Mouse (Mus musculus): ENCODE data around the gene Slf1.

Gene Slf1

DNA sequence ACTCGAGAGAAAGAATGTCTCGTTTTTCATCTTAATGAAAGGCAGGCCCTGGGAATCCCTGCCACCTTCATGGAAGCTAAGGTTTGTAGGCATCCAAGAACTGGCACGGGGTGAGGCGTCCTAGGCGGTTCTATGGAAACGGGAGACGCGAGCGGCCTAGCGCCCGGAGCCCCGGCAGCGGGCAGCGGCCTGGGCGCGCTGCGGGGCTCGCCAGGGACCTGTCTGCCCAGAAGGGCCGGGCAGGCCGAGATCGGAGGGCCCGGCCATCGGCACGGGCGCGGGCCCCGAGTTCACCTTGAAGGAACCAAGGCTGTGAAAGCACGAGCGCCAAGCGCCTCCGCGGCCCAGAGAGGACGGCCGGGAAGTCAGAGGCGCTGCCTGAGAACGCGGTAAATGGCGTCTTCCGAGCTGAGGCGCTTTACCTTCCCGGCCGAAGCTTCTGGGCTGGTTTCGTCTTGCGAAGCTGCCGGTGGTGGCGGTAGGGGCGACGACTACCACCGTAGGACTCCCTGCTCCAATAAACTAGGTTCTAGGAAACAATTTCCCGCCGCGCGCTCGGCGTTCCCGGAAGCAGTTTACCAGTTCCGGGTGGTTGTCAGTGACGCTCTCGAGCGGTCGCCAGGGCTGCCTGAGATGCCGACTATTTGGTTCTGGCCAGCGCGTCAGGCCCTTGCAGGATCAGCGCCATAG is at the start of gene Slf1, which contains the start of gene 2210408I21Rik:
TSS of gene Slf1 (minus strand) at position 543 of the 690 bp plus-strand sequence.
TSS of gene 2210408I21Rik (plus strand) at position 610 of the 690 bp plus-strand sequence.
- ATAC-seq (ENCODE audit: low TSS enrichment), result peak; percentile 99

DNA sequence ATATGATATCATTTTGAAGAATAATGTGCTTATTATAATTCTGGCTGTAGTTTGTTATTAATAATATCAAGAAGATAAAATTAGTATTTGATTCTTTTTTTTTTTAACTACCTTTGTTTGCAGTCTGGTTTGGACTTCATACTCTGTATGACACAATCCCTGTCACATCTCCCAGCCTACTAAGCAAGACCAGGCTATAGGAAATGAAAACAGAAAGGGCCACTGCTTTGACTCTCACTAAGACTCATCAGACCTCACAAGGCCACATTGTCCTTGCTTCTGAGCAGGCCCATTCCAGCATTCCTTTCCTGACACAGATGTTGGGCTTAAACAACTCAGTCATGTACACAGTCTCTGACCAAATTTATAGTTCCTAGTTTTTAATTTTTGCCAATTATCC is 42.7 kb upstream of the Slf1 start:
- no peak for ATAC-seq (ENCODE audit: low TSS enrichment)

DNA sequence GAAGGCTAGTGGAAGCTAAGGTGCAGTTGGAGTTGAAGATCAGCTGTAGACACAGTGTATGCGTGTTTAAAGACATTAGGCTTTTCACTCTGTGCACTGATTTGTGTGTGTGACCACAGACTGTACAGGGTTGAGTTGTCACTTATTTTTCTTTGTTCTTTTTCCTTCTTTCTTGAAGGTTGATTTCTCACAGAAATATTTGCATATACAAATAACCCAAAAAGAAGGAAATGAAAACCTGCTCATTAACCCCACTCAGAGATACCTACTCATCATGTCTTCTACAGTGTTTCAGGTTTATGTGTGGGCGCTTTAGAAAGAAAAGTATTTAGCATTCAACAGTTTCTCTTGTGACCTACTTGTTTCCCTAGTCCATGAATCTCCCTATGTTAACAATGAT is 5.6 kb upstream of the Slf1 start:
- ATAC-seq (ENCODE audit: low TSS enrichment), result no peak

DNA sequence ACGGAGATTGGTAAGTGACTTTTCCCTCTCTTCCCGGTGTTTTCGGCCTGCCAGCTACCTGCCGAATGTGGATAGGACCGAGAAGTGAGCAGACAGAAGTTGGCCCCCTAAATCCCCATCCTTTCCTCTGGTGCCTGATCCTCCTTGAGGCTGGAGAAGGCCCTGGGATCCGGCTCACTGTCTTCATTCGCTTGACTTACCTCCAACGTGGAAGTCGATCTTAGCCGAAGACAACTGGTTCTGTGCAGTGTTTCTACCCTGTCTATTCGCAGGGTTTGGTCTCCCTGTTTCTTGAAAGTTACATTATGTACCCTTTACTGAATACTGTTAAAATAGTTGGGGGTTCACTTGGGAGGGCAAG is 328 bp upstream of the Slf1 start:
- peak; percentile 83 for ATAC-seq (ENCODE audit: low TSS enrichment)

DNA sequence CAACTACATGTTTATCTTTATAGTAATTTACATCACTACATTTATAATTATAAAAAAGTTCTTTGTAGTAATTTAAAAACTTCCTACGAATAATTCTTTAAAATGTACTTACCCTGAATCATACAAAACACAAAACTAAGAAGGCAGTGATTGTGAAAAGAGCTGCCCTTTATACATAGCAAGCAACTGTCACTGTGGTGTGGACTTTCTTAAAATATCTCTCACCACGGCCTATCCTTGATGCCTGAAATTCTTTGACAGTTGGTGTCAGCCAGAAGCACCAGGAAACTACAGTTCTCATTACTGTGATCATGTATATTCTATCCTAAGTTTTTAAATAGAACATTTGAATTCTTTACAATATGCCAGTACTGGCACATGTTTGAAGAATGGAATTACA is 4.1 kb downstream of the Slf1 start:
- no peak for ATAC-seq (ENCODE audit: low TSS enrichment)

DNA sequence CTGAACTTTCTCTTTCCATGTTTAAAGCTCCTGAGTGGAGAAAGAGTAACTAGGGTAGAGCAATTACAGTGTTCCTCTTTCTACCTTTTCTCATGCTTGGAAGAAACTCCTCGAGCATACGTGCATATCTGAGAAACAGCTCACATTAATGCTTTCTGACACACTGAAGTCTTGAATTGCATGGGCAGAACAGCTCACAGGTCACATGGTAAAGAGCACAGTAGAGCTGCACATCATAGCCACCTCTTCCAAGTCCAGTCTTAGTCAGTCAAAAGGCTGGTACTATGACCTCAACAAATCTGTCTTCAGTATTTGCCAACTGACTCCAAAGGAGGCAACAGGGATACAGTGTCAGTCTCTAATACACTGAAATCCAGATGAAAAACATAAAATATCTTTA is 7.0 kb downstream of the Slf1 start:
- ATAC-seq (ENCODE audit: low TSS enrichment), result no peak

DNA sequence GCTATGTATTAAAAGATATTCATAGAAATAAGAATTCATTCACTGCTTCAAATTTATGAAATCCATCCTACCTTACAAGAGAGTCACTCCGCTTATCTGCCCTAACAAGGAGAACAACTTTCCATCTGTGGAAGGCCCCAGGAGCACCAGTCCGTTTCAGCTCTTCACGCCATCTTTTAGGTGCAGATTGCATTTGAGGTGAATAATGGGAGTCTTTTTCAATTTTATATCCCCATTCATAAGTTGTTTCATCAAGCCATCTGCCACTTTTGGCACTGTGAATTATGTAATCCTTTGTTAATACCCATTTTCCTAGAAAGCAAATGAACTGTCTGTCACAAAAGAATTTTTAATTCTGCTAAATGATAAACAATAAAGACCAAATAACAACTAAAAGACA is 10.1 kb downstream of the Slf1 start:
- no peak for ATAC-seq (ENCODE audit: low TSS enrichment)

DNA sequence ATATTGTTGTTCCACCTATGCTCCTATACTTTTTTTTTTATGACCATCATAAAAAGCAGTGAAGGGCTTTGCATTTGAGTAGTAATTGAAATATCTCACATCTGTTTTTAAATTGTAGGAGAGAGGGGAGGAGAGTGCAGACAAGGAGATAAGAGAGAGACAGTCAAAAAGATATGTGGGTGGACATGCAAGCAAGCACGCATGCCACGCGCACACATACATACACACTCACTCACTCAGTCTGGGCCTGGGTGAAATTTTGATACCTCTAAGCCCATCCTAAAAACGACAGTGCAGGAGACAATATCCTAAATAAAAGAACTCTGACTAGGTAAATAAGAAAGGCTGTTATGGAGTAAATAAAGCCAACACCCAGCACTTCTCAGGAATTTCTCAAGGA is 16.6 kb downstream of the Slf1 start:
- ATAC-seq (ENCODE audit: low TSS enrichment), result no peak

DNA sequence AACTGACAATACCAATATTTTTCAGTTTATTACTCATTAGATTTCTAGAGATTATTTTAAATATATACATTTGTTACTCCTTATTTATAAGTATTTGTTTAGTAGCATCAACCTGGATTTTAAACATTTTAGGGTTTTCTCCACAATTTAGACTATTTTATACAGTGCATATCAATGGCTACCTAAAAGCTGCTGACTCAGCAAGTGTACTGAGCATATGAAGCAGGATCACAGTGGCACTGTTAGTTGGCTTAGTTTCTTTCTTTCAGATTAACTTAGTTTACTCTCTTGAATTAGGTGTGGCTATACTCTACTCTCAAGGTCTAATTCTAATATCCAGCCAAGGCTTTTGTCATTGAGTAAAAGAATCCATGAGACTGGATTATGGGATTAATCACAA is 27.5 kb downstream of the Slf1 start:
- no peak for ATAC-seq (ENCODE audit: low TSS enrichment)

DNA sequence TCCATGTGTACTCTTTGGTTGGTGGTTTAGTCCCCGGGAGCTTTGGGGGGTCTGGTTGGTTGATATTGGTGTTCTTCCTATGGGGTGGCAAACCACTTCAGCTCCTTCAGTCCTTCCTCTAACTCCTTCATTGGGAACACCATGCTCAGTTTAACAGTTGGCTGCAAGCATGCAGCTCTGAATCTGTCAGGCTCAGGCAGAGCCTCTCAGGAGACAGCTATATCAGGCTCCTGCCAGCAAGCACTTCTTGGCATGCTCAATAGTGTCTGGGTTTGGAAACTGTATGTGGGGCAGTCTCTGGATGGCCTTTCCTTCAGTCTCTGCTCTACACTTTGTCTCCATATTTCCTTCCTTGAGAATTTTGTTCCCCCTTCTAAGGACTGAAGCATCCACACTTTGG is 42.4 kb downstream of the Slf1 start:
- ATAC-seq (ENCODE audit: low TSS enrichment), result peak; percentile 85

DNA sequence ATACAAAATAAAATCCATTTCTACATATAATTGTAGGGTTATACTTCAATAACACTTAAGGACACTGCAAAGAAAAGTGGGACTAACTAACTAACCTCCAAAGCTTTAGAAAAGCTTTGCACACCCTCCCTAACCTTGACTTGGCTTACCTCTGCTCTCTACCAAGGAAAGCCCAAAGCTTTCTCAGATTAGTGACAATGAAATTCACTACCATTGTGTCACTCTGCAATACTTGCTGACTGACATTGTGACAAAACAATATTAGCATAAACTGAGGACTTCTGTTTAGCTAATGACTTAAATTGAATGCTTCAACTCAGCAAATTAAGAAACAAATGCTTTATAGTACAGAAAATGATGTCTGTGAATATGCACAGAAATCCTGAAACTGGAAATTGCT is 63.2 kb downstream of the Slf1 start:
- ATAC-seq (ENCODE audit: low TSS enrichment), result no peak

DNA sequence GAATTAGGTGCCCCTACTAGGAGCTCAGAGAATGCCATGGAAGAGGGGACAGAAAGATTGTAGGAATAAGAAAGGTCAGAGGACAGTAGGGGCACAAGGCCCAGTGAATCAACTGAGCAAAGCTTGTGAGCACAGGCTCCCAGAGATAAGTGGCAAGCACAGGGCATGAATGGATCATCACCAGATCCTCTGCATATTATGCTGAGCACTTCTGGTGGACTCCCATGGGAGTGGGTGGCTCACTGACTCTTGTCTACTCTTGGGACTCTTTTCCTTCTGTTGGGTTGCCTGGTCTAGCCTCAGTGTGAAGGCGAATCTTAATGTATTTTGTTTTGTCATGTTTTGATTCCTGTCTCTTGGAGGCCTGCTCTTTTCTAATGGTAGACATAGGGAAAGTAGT is 66.4 kb downstream of the Slf1 start:
- ATAC-seq (ENCODE audit: low TSS enrichment), result no peak

DNA sequence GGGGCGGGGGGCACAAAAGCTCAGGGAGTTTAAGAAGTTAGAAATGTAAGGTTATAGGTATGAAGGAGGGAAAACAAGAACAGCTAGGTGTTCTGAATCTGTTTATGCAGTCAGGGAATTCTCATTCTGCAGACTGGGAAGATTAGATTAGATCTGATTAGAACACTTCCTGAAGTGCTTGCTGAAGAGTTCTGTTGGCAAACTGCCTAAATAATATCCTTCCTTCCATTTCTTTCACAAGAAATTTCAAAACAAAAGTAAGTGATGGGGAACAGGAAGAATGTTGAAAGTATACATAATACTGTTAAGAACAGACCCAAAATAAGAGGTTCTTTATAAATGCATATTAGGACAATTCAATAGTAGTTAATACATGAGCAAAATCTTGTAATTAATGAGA is 72.1 kb downstream of the Slf1 start:
- no peak for ATAC-seq (ENCODE audit: low TSS enrichment)

DNA sequence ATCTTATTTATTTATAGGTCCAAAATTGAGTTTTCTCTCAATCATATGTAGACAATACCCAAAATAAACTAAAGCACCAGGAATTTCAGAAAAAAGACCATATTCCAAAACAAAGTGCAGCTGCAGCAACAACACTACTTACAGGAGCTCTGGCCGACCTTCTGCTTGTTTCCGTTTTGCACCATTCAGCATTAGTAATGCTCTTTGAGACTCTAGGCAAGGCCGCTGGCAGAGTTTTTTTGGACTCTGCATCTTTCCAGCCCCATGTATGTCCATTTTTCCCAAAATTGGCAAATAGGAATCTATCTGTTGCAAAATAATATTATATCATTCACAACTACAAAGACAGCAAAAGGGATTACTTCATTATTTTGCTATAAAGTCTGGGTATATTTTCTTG is 85.5 kb downstream of the Slf1 start:
- no peak for ATAC-seq (ENCODE audit: low TSS enrichment)

DNA sequence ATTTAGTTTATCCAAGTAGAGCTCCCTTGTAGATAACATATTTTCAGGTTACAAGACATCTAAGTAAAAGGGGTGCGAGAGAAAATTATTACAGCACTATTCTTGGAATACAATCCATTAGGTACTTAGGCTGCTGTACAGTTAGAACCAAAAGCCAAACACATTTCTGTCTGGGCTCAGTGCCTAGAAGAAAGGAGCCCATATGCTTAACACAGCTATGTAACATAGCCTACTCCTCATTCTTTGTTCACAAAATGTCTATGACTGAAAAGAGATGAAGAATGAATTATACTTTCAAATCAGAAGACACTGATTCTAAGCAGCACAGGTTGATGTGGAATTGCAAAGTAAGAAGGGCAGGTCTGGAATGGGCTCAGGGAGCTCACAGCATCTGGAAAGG is 86.8 kb downstream of the Slf1 start:
- peak; percentile 93 for ATAC-seq (ENCODE audit: low TSS enrichment)

DNA sequence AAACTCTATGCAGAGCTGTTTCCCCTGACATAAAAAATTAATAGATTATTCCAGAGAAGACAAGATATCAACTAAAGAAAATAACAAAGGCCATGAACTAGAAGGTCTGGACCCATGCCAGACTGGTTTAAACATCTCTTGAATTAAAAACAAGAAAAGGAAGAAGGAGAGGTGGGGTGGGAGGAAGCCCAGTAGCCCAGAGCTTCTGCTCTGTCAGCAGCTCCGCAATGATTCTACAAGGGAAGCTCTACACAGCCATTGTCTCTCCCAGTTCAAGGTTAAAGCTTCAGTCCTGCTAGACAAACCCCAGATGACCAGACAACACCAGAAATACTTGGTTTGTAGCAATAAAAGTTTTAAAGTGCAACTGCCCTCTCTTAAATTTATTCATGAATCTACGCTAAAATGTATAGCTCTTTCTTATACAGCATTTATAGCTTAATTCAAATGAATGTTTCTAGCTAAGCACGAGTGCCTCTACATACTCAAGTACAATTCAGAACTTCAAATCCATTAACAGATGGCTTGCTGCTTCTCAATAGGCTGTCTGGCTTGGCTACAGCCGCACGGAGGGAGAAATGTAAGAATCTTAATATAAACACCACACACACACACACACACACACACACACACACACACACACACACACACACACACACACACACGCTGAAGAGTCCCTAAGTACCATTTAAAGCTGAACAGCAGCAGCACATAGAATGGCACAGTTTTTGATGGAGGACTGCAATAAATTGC is 87.9 kb downstream of the Slf1 start:
- ATAC-seq (ENCODE audit: low TSS enrichment), result peak; percentile 71

DNA sequence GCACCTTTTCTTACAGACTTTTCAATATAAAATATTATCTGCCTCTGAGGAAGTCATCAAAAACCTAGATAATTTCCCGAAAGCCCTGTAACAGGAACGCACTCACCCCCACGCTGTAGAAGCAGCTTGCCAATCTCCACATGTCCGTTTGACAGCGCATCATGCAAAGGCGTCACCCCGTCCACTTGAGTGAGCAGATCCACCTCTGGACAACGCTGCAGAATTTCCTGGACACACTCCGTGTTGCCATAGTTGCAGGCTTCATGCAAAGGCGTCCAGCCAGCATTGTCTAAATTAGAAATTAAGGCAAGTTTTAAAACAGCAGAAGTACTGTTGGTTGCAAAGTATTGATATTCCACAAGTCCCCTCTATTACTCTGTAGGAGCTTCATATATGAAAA is 88.9 kb downstream of the Slf1 start:
- ATAC-seq (ENCODE audit: low TSS enrichment), result no peak

DNA sequence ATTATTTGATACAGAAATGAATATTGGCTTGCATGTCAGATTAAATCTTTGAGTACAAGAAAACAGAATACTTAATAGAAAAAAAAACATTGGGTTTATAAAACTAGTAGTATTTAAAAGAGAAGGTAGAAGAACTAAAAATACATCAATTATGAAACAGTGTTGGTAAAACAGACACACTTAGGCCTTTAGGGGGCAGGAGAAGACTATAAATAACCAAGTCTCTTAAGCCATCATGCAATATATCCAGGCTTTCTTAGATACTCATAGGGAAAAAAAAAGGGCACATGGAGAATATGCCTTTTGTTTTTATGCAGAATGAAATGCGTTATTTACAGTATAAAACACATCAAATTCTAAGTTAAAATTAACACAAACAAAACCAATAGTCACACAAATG is 89.9 kb downstream of the Slf1 start:
- no peak for ATAC-seq (ENCODE audit: low TSS enrichment)

DNA sequence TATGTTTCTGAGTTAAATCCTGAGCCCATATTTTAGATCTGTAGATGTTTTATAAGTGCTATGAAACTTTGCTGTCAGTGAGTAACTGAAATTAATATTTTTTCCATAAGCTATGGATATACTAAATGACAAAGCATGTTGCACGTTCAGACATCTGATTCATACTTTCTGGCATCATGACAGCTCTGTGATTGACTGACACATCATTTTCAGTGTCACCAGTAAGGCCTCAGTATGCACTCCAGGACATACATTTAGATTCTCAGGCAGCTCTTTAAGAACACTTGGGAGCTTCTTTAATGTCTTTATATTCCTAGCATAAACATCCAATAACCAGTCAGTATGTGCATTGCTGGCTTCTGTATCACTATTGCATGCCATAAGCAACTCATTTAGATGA is 91.9 kb downstream of the Slf1 start:
- no peak for ATAC-seq (ENCODE audit: low TSS enrichment)

DNA sequence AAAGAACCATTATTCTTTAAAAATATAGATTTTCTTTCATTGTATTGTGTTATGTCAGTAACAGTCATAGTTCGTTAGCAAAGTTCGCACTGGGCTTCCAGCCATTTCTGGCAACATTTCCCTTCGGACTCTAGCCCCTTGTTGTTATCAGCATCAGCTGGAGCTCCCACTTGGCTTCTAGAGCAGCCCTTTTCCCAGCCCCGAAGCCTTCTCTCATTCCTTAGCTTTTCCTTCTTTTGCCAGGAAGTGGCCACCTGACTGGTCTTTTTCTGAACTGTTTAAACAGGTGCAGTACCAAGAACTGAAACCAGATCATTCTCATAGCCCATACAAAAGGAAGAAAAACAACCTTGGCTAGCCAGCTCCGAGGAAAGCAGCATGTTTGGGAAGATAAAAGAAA is 105.7 kb downstream of the Slf1 start:
- no peak for ATAC-seq (ENCODE audit: low TSS enrichment)

DNA sequence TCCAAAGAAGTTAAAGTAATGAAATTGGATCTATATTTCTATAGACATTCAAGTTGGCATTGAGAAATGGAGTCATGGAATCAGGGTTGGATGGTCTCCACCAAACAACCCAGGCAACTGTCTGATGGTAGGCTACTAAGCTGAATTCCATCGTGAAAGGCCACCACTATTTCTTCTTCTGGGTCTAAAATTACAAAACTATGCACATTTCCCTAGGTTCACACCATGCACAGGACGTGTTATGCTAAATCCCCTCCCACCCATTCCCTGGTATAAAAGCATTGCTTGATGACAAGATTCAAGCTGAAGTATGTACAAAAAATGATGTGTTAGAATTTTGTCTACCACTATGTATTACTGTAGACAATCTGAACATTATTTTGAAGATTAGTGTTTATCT is 116.4 kb downstream of the Slf1 start:
- ATAC-seq (ENCODE audit: low TSS enrichment), result peak; percentile 91

DNA sequence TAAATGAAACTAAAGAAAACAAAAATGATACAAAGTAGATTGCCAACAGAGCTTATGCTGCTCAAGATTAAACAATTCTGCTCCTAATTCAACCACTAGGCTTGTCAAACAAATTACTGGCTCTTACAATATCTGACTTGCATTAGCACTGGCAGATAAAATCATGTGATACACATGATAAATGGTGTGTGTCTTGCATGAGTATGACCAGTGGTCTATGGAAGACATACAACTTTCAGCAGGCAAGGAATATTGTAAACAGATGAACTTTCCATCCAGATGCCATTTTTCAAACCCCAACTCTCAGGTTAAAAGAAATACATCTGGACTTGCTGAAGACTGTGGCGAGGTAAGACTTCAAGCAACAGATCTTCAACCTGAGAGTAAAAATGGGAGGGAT is 131.6 kb downstream of the Slf1 start:
- ATAC-seq (ENCODE audit: low TSS enrichment), result no peak

DNA sequence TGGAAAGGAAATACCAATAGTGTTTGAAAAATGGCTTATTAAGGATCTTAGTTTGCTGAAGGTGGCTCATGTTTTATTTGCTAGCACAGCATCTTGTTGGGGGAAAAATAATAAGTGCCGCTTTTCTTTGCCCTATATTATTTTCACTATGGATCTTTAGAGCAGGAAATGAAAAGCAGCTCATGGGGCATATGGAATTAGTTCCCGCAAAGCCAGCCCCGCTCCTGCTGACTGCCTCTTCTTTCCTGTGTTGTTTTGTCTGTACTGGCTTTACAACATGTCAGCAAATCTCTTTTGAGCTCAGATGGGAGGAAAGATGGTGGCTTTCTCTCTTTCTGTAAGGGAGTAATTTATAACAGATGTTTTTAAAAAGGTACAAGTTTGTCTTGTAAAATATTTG is 132.6 kb downstream of the Slf1 start:
- ATAC-seq (ENCODE audit: low TSS enrichment), result no peak

Data from frontal cortex, adult (tissue).